Mouse (Mus musculus): ENCODE results near the gene Xpc. TPM values are rescaled to one million over a fixed set of nuclear protein-coding genes. Genes with fewer than 3 reads are reported as not detected.
A peak's percentile ranks its signal among the peaks of the same experiment; 100 is the strongest.

Xpc gene
- polyA plus RNA-seq, 1 experiment from 2014 or later: 20.1 TPM

DNA sequence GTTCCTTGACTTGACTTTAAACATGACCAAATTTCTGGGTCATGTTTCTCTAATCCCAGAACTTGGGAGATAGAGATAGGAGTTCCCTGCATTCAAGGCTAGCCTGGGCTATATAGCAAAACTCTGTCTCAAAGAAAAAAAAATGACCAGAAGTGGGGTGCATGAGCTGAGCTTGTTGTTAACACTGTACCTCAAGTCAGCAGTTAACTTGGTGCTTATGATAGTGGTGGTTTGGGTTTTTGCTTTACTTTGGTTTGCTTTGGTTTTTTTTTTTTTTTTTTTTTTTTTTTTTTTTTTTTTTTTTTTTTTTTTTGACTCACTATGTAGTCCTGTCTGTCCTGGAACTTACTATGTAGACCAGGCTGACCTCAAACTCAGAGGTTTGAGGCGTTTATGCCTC, 31.6 kb upstream of the Xpc start:
- ATAC-seq (replicated peaks; ENCODE audit: insufficient number of reproducible peaks, low FRiP score, low TSS enrichment, low read depth): no peak
- WGBS: 54% methylated on average over 1 of the region's 1 CpGs

DNA sequence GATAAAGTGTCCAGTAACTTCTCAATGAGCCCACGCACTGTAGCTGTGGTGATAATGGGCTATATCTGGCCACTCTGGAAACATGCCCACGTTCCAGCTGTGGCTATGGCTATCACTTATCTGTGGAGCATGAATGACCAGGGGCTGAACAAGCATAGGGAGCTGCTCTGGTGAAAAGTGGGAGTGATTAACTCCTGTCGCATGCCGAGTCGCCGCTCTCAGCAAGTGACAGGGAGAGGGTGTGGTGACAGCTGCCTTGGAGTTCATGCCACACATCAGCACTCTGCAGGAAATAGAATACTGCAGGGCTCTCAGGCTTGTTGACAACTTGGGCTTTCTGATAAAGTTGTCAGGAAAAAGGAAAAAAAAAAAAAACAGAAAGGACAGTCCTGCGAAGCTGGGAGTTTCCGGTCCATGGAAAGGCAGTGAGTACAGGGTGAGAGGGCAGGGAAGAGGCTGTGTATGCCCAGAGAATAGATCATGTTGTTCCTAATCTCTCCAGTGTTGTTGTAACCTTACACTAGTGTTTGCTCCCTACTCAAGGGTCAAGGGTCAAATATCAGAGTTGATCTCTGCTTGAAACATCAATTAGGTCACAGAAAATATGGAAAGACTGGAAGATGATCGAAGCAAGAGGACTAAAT, 30.7 kb upstream of the Xpc start:
- no peak overlapping the region for H3K9ac ChIP-seq (replicated peaks; ENCODE audit: low read length)
- no peaks in the 10 kb centered on the region for H3K9me3 ChIP-seq (replicated peaks; ENCODE audit: control insufficient read depth, low read length)
- DNase-seq (ENCODE audit: low spot score): no peak
- WGBS: 45% methylated on average over 9 of the region's 9 CpGs
- no peak overlapping the region for H3K4me2 ChIP-seq (ENCODE audit: low read depth, low read length)
- H3K27ac ChIP-seq (replicated peaks; ENCODE audit: low read depth, low read length): no peak overlapping the region
- no peak for ATAC-seq (replicated peaks; ENCODE audit: insufficient number of reproducible peaks, low FRiP score, low TSS enrichment, low read depth)
- H3K36me3 ChIP-seq (replicated peaks; ENCODE audit: control insufficient read depth, insufficient read depth, low read depth, low read length): no peaks in the 10 kb centered on the region
- H3K4me3 ChIP-seq (ENCODE audit: low read depth, low read length): no peak overlapping the region
- no peaks in the 10 kb centered on the region for H3K27me3 ChIP-seq (ENCODE audit: control insufficient read depth, insufficient read depth, low read length)
- H3K4me1 ChIP-seq (ENCODE audit: control insufficient read depth, insufficient read depth, low read length): peaks cover 3% of the 10 kb centered on the region; the same call in 1 of the 2 replicates

More for the DNA sequence above, 31.6 kb upstream of the Xpc start:
- Histone ChIP-seq H3K9me3 (replicated peaks; ENCODE audit: control insufficient read depth, low read length) (no peaks in the 10 kb centered on the region), H3K4me3 (ENCODE audit: low read depth, low read length) (no peak overlapping the region), H3K36me3 (replicated peaks; ENCODE audit: control insufficient read depth, insufficient read depth, low read depth, low read length) (no peaks in the 10 kb centered on the region), H3K9ac (replicated peaks; ENCODE audit: low read length) (no peak overlapping the region), H3K27me3 (ENCODE audit: control insufficient read depth, insufficient read depth, low read length) (no peaks in the 10 kb centered on the region), H3K4me1 (ENCODE audit: control insufficient read depth, insufficient read depth, low read length) (peaks cover 3% of the 10 kb centered on the region; the same call in 1 of the 2 replicates), H3K4me2 (ENCODE audit: low read depth, low read length) (no peak overlapping the region), H3K27ac (replicated peaks; ENCODE audit: low read depth, low read length) (no peak overlapping the region)
- no peak for DNase-seq (ENCODE audit: low spot score)

DNA sequence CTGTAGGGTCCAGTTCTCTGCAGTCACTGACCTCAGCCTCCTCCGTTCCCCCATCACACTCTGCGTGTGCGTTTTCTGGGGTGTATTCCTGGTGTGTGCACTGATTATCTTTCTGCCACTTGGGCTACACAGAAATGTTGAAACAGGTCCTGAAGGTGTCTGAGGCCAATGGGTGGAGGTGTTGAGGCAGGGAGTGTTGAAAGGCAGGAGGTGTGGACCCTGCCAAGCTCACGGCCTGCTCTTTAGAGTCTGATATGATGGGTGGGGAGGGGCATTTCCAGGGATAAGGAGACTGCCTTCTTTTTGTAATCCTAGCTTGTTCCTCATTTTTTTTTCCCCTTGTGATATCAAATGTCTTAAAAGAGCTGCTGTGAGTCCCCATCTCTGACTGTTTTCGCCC, 27.4 kb upstream of the Xpc start:
- ATAC-seq (replicated peaks; ENCODE audit: insufficient number of reproducible peaks, low FRiP score, low TSS enrichment, low read depth) (no peak), DNase-seq (ENCODE audit: low spot score) (no peak)
- 76% methylated on average over 5 of the region's 5 CpGs for WGBS
- Histone ChIP-seq H3K4me2 (ENCODE audit: low read depth, low read length) (no peak overlapping the region), H3K27ac (replicated peaks; ENCODE audit: low read depth, low read length) (no peak overlapping the region), H3K27me3 (ENCODE audit: control insufficient read depth, insufficient read depth, low read length) (no peaks in the 10 kb centered on the region), H3K36me3 (replicated peaks; ENCODE audit: control insufficient read depth, insufficient read depth, low read depth, low read length) (no peaks in the 10 kb centered on the region), H3K4me3 (ENCODE audit: low read depth, low read length) (no peak overlapping the region), H3K4me1 (ENCODE audit: control insufficient read depth, insufficient read depth, low read length) (no peaks in the 10 kb centered on the region; the same call in 1 of the 2 replicates), H3K9me3 (replicated peaks; ENCODE audit: control insufficient read depth, low read length) (no peaks in the 10 kb centered on the region), H3K9ac (replicated peaks; ENCODE audit: low read length) (no peak overlapping the region)

DNA sequence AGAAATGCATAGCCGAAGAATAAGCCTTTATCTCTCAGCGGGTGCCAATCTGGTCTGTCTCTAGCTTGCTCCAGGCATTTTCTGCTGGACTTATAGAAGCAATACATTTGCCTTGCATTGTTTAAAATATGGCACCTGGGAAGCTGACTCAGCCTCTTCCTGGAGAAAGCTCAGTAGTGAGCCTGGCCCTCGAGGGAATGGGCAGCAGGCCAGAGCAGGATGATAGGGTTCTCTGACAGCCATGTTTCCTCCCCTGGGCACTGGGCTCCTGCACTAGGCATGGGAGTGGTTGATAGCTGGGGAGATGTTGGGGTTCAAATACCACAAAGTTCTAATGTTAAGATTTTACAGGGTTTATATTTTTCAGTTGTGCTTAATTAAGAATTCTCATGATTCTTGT, 25.6 kb upstream of the Xpc start:
- no peak overlapping the region for H3K4me2 ChIP-seq (ENCODE audit: low read depth, low read length)
- DNase-seq (ENCODE audit: low spot score): no peak
- no peak overlapping the region for H3K4me3 ChIP-seq (ENCODE audit: low read depth, low read length)
- H3K27ac ChIP-seq (replicated peaks; ENCODE audit: low read depth, low read length): no peak overlapping the region
- H3K27me3 ChIP-seq (ENCODE audit: control insufficient read depth, insufficient read depth, low read length): no peaks in the 10 kb centered on the region
- H3K36me3 ChIP-seq (replicated peaks; ENCODE audit: control insufficient read depth, insufficient read depth, low read depth, low read length): no peaks in the 10 kb centered on the region
- H3K9ac ChIP-seq (replicated peaks; ENCODE audit: low read length): no peak overlapping the region
- 65% methylated on average over 3 of the region's 3 CpGs for WGBS
- ATAC-seq (replicated peaks; ENCODE audit: insufficient number of reproducible peaks, low FRiP score, low TSS enrichment, low read depth): no peak
- no peaks in the 10 kb centered on the region for H3K9me3 ChIP-seq (replicated peaks; ENCODE audit: control insufficient read depth, low read length)
- no peaks in the 10 kb centered on the region; the same call in 1 of the 2 replicates for H3K4me1 ChIP-seq (ENCODE audit: control insufficient read depth, insufficient read depth, low read length)

DNA sequence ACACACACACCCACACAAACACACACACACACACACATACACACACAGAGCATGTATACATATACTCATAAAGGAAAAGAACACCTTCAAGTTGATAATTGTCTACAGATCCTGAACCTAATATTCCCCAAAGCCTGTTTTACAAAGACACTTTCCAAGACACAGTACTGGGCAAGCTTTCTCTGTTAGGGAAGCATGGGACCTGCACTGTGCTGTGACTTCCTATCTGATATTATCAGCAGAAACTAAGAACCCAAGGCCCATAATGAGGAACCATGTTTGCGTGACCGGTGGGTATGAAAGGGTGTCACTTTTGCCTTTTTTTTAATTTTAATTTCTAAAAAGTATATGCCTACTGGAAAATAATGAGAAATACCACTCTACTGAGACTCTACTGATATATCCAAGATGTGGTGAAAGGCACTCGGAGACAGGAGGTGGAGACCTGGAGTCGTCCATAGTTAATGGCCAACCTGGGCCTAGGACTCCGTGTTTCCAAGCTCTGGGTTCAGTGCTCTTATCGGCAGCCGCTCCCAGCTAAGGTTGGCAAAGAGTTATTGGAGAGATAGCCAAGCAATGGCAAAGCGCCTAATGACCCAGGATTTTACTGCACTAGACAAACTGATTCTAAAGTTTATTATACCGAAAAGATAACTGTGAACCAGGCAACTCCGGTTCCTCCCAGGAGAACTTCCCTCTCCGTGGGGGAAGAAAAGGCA, 20.5 kb upstream of the Xpc start:
- Histone ChIP-seq H3K36me3 (replicated peaks; ENCODE audit: control insufficient read depth, insufficient read depth, low read depth, low read length) (no peaks in the 10 kb centered on the region), H3K4me3 (ENCODE audit: low read depth, low read length) (no peak overlapping the region), H3K27me3 (ENCODE audit: control insufficient read depth, insufficient read depth, low read length) (no peaks in the 10 kb centered on the region), H3K9ac (replicated peaks; ENCODE audit: low read length) (no peak overlapping the region), H3K9me3 (replicated peaks; ENCODE audit: control insufficient read depth, low read length) (no peaks in the 10 kb centered on the region), H3K4me2 (ENCODE audit: low read depth, low read length) (no peak overlapping the region), H3K27ac (replicated peaks; ENCODE audit: low read depth, low read length) (no peak overlapping the region), H3K4me1 (ENCODE audit: control insufficient read depth, insufficient read depth, low read length) (no peaks in the 10 kb centered on the region)
- ATAC-seq (replicated peaks; ENCODE audit: insufficient number of reproducible peaks, low FRiP score, low TSS enrichment, low read depth) (no peak), DNase-seq (ENCODE audit: low spot score) (no peak)
- 92% methylated on average over 11 of the region's 11 CpGs for WGBS

DNA sequence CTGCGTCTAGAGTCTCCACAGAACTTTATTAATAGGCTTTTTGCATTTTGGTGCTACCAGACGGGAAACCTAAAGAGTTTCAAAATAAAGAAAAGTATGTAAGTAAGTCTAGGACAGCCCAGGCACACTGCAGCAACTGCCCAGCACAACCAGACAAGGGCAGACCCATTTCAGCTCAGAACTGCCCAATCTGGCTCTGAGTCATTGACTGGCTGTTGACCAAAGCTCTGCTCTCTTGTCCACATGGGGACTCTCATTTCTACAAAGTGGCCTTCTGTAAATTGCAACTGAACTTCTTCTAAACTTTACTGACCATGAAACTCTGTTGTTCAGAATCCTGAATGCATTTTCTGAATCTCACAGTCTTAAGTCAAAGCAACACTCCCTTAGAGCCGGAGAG, 19.5 kb upstream of the Xpc start:
- no peaks in the 10 kb centered on the region for H3K9me3 ChIP-seq (replicated peaks; ENCODE audit: control insufficient read depth, low read length)
- H3K9ac ChIP-seq (replicated peaks; ENCODE audit: low read length): no peak overlapping the region
- H3K4me2 ChIP-seq (ENCODE audit: low read depth, low read length): no peak overlapping the region
- ATAC-seq (replicated peaks; ENCODE audit: insufficient number of reproducible peaks, low FRiP score, low TSS enrichment, low read depth) (no peak), DNase-seq (ENCODE audit: low spot score) (no peak)
- H3K4me3 ChIP-seq (ENCODE audit: low read depth, low read length): no peak overlapping the region
- H3K4me1 ChIP-seq (ENCODE audit: control insufficient read depth, insufficient read depth, low read length): no peaks in the 10 kb centered on the region
- no peaks in the 10 kb centered on the region for H3K27me3 ChIP-seq (ENCODE audit: control insufficient read depth, insufficient read depth, low read length)
- no peak overlapping the region for H3K27ac ChIP-seq (replicated peaks; ENCODE audit: low read depth, low read length)
- WGBS: 76% methylated on average over 3 of the region's 3 CpGs
- no peaks in the 10 kb centered on the region for H3K36me3 ChIP-seq (replicated peaks; ENCODE audit: control insufficient read depth, insufficient read depth, low read depth, low read length)

DNA sequence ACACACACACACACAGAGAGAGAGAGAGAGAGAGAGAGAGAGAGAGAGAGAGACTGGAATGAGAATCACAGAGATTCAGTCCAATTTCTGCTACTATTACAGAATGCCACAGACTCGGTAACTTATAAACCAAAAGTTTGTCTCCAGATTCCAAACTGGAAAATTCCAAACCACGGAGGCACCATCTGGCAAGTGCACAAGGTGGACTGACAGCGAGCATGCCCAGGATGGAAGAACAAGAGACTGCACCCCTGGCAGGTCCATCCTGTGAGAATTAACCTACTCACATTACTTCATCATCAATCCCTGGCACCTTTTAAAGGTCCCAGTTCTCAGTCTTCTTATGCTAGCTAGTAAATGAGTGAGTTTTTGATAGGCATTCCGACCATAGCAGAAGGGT, 18.6 kb upstream of the Xpc start:
- Histone ChIP-seq H3K9ac (replicated peaks; ENCODE audit: low read length) (no peak overlapping the region), H3K36me3 (replicated peaks; ENCODE audit: control insufficient read depth, insufficient read depth, low read depth, low read length) (no peaks in the 10 kb centered on the region), H3K9me3 (replicated peaks; ENCODE audit: control insufficient read depth, low read length) (no peaks in the 10 kb centered on the region), H3K27me3 (ENCODE audit: control insufficient read depth, insufficient read depth, low read length) (no peaks in the 10 kb centered on the region), H3K4me1 (ENCODE audit: control insufficient read depth, insufficient read depth, low read length) (no peaks in the 10 kb centered on the region), H3K27ac (replicated peaks; ENCODE audit: low read depth, low read length) (no peak overlapping the region), H3K4me3 (ENCODE audit: low read depth, low read length) (no peak overlapping the region), H3K4me2 (ENCODE audit: low read depth, low read length) (no peak overlapping the region)
- ATAC-seq (replicated peaks; ENCODE audit: insufficient number of reproducible peaks, low FRiP score, low TSS enrichment, low read depth) (no peak), DNase-seq (ENCODE audit: low spot score) (no peak)
- 83% methylated on average over 4 of the region's 4 CpGs for WGBS

DNA sequence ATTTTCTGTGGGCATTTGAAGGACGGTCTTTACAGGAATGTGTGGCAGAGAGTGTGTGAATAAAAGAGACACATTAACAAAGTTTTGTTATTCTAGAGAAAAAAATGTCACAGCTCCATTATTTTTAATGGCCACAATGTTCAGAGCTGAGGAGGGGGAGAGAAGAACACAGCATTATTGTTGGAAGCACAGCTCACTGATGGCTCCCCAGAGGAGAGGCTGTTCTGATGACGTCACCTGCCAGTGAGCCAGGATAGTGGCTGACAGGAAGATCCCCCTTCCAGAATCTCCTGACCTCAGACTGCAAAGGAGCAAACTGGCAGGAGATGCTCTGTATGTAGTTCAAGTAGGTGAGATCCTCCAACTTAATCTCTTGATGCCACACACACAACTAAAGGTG, 18.1 kb upstream of the Xpc start:
- H3K9ac ChIP-seq (replicated peaks; ENCODE audit: low read length): no peak overlapping the region
- no peak for DNase-seq (ENCODE audit: low spot score)
- ATAC-seq (replicated peaks; ENCODE audit: insufficient number of reproducible peaks, low FRiP score, low TSS enrichment, low read depth): no peak

More for the DNA sequence above, 18.1 kb upstream of the Xpc start:
- WGBS: 45% methylated on average over 2 of the region's 2 CpGs
- H3K9me3 ChIP-seq (replicated peaks; ENCODE audit: control insufficient read depth, low read length): no peaks in the 10 kb centered on the region
- H3K4me2 ChIP-seq (ENCODE audit: low read depth, low read length): no peak overlapping the region; the same call in 1 of the 2 replicates
- no peaks in the 10 kb centered on the region for H3K27me3 ChIP-seq (ENCODE audit: control insufficient read depth, insufficient read depth, low read length)
- H3K36me3 ChIP-seq (replicated peaks; ENCODE audit: control insufficient read depth, insufficient read depth, low read depth, low read length): no peaks in the 10 kb centered on the region
- H3K4me3 ChIP-seq (ENCODE audit: low read depth, low read length): no peak overlapping the region
- H3K4me1 ChIP-seq (ENCODE audit: control insufficient read depth, insufficient read depth, low read length): no peaks in the 10 kb centered on the region
- H3K27ac ChIP-seq (replicated peaks; ENCODE audit: low read depth, low read length): 0 out of 2 replicates have a peak overlapping the region, but pooled peaks have one; percentile 16
